Mouse (Mus musculus) C2C12 (cell line): ENCODE results near the gene Pitx2.

ENCODE experiments used
- CTCF ChIP-seq: IDR thresholded peaks from one replicate; pipeline ENCODE4 v1.5.1; 2011; ENCODE audit not compliant: control insufficient read depth, insufficient read depth, insufficient read length
- MAX ChIP-seq: IDR thresholded peaks from one replicate; pipeline ENCODE4 v1.6.1; 2011; ENCODE audit warnings: mild to moderate bottlenecking, control low read depth
- USF1 ChIP-seq: IDR thresholded peaks from one replicate; pipeline ENCODE4 v1.6.1; 2011; ENCODE audit warnings: low read depth, mild to moderate bottlenecking, control low read depth, moderate library complexity

DNA sequence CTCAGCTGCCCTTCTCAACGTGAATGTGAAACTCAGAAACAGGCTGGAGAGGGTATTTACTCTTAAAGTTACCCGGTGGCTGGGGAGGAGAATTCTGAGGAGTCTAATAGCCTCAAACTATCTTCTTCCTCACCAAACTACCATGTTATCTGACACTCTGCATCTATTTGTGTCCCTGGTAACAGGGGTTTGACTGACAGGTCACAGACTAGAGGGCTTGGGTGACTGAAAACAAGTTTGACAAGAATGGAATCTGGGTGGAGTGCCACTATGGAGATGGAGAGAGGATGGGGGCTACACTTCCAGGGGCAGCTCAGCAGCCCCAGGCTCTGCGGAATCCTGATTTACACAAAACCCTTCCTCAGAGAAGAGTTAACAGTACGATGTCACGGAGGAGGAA is 27.7 kb downstream of the Pitx2 start:
- no peak for TF ChIP-seq CTCF
- no peak for TF ChIP-seq MAX
- TF ChIP-seq USF1, result no peak
